Mouse (Mus musculus): ENCODE measurements around the gene Bhlhe41. TPM values are rescaled to one million over a fixed set of nuclear protein-coding genes. Genes with fewer than 3 reads are reported as not detected.

Bhlhe41 gene
- 4.0 and 4.1 TPM in 2 replicates for polyA plus RNA-seq (2015; fragmentation: Nextera tagmentation; extraction: Ambion mirVana)

GRCm38 (mm10) chr6:145865289-145865885 is at the start of gene Bhlhe41:
TSS of gene Bhlhe41 (minus strand) at chr6:145865558.
- H3K27ac ChIP-seq = peak within 1 kb of the TSS; percentile 44
- peak within 1 kb of the TSS; percentile 76 for H3K9ac ChIP-seq
- H3K4me1 ChIP-seq (replicated peaks) = peaks cover 47% of the 10 kb centered on the region
- H3K4me3 ChIP-seq = peak within 1 kb of the TSS; percentile 68
- peak; percentile 49 for ATAC-seq (ENCODE audit: low FRiP score)
- no peaks in the 10 kb centered on the region for H3K36me3 ChIP-seq
- 1% methylated on average over 49 of the region's 57 CpGs for WGBS
- peak within 1 kb of the TSS; percentile 99 for H3K4me2 ChIP-seq
- H3K9me3 ChIP-seq = no peaks in the 10 kb centered on the region
- H3K27me3 ChIP-seq = peaks cover 76% of the 10 kb centered on the region

- Histone ChIP-seq H3K27me3 (no peaks in the 10 kb centered on the region), H3K36me3 (no peaks in the 10 kb centered on the region), H3K9me3 (no peaks in the 10 kb centered on the region), H3K4me2 (no peak overlapping the region), H3K27ac (no peak overlapping the region), H3K4me3 (no peak overlapping the region), H3K4me1 (replicated peaks) (no peaks in the 10 kb centered on the region), H3K9ac (no peak overlapping the region)
- no peak for ATAC-seq (ENCODE audit: low FRiP score)
Observed at GRCm38 (mm10) chr6:145912232-145912631, 46.9 kb upstream of the Bhlhe41 start.

GRCm38 (mm10) chr6:145910469-145911426 is 45.4 kb upstream of the Bhlhe41 start:
- Histone ChIP-seq H3K27ac (no peak overlapping the region), H3K9ac (no peak overlapping the region), H3K4me2 (no peak overlapping the region), H3K9me3 (no peaks in the 10 kb centered on the region), H3K4me1 (replicated peaks) (no peaks in the 10 kb centered on the region), H3K27me3 (no peaks in the 10 kb centered on the region), H3K36me3 (no peaks in the 10 kb centered on the region), H3K4me3 (no peak overlapping the region)
- ATAC-seq (ENCODE audit: low FRiP score) = no peak
- WGBS = 68% methylated on average over 3 of the region's 3 CpGs

GRCm38 (mm10) chr6:145909943-145910342 is 44.6 kb upstream of the Bhlhe41 start:
- Histone ChIP-seq H3K4me2 (no peak overlapping the region), H3K9me3 (no peaks in the 10 kb centered on the region), H3K27ac (no peak overlapping the region), H3K27me3 (no peaks in the 10 kb centered on the region), H3K36me3 (no peaks in the 10 kb centered on the region), H3K9ac (no peak overlapping the region), H3K4me1 (replicated peaks) (no peaks in the 10 kb centered on the region), H3K4me3 (no peak overlapping the region)
- ATAC-seq (ENCODE audit: low FRiP score) = no peak
- 79% methylated on average over 4 of the region's 4 CpGs for WGBS

- 69% methylated on average over 7 of the region's 7 CpGs for WGBS
- Histone ChIP-seq H3K27me3 (no peaks in the 10 kb centered on the region), H3K27ac (no peak overlapping the region), H3K9me3 (no peaks in the 10 kb centered on the region), H3K4me1 (replicated peaks) (no peaks in the 10 kb centered on the region), H3K4me3 (no peak overlapping the region), H3K36me3 (no peaks in the 10 kb centered on the region), H3K9ac (no peak overlapping the region), H3K4me2 (no peak overlapping the region)
- no peak for ATAC-seq (ENCODE audit: low FRiP score)
Observed at GRCm38 (mm10) chr6:145906096-145906890, 40.9 kb upstream of the Bhlhe41 start.

- no peak overlapping the region for H3K27ac ChIP-seq
- H3K4me2 ChIP-seq = no peak overlapping the region
- no peaks in the 10 kb centered on the region for H3K27me3 ChIP-seq
- no peaks in the 10 kb centered on the region for H3K36me3 ChIP-seq
- ATAC-seq (ENCODE audit: low FRiP score) = no peak
- H3K9me3 ChIP-seq = no peaks in the 10 kb centered on the region
- H3K9ac ChIP-seq = no peak overlapping the region
- WGBS = 85% methylated on average over 5 of the region's 5 CpGs
- H3K4me1 ChIP-seq (replicated peaks) = no peaks in the 10 kb centered on the region
- H3K4me3 ChIP-seq = no peak overlapping the region
Observed at GRCm38 (mm10) chr6:145904616-145905015, 39.3 kb upstream of the Bhlhe41 start.

- H3K4me2 ChIP-seq = no peak overlapping the region
- H3K4me3 ChIP-seq = no peak overlapping the region
- H3K27me3 ChIP-seq = no peaks in the 10 kb centered on the region
- H3K4me1 ChIP-seq (replicated peaks) = no peaks in the 10 kb centered on the region
- ATAC-seq (ENCODE audit: low FRiP score) = no peak
- no peaks in the 10 kb centered on the region for H3K9me3 ChIP-seq
- H3K27ac ChIP-seq = no peak overlapping the region
- H3K36me3 ChIP-seq = no peaks in the 10 kb centered on the region
- 92% methylated on average over 5 of the region's 5 CpGs for WGBS
- no peak overlapping the region for H3K9ac ChIP-seq
Observed at GRCm38 (mm10) chr6:145904169-145904568, 38.8 kb upstream of the Bhlhe41 start.

- WGBS = 74% methylated on average over 8 of the region's 8 CpGs
- ATAC-seq (ENCODE audit: low FRiP score) = no peak
- Histone ChIP-seq H3K4me1 (replicated peaks) (no peaks in the 10 kb centered on the region), H3K9ac (no peak overlapping the region), H3K4me3 (no peak overlapping the region), H3K9me3 (no peaks in the 10 kb centered on the region), H3K27me3 (no peaks in the 10 kb centered on the region), H3K27ac (no peak overlapping the region), H3K36me3 (no peaks in the 10 kb centered on the region), H3K4me2 (no peak overlapping the region)
Observed at GRCm38 (mm10) chr6:145894669-145895342, 29.4 kb upstream of the Bhlhe41 start.

- no peaks in the 10 kb centered on the region for H3K36me3 ChIP-seq
Observed at GRCm38 (mm10) chr6:145893366-145894021, 28.1 kb upstream of the Bhlhe41 start.

GRCm38 (mm10) chr6:145892381-145893265 is 27.3 kb upstream of the Bhlhe41 start:
- Histone ChIP-seq H3K36me3 (no peaks in the 10 kb centered on the region), H3K27me3 (no peaks in the 10 kb centered on the region), H3K4me2 (no peak overlapping the region), H3K4me1 (replicated peaks) (peaks cover 7% of the 10 kb centered on the region), H3K27ac (no peak overlapping the region), H3K9ac (no peak overlapping the region), H3K9me3 (no peaks in the 10 kb centered on the region), H3K4me3 (no peak overlapping the region)
- 95% methylated on average over 20 of the region's 20 CpGs for WGBS
- ATAC-seq (ENCODE audit: low FRiP score) = no peak

More at GRCm38 (mm10) chr6:145893366-145894021, 28.1 kb upstream of the Bhlhe41 start:
- Histone ChIP-seq H3K27me3 (no peaks in the 10 kb centered on the region), H3K9me3 (no peaks in the 10 kb centered on the region), H3K4me3 (no peak overlapping the region), H3K9ac (no peak overlapping the region), H3K27ac (no peak overlapping the region), H3K4me1 (replicated peaks) (peaks cover 5% of the 10 kb centered on the region), H3K4me2 (no peak overlapping the region)
- no peak for ATAC-seq (ENCODE audit: low FRiP score)
- WGBS = 87% methylated on average over 13 of the region's 13 CpGs

- WGBS = 86% methylated on average over 11 of the region's 11 CpGs
- Histone ChIP-seq H3K9me3 (no peaks in the 10 kb centered on the region), H3K4me1 (replicated peaks) (peaks cover 7% of the 10 kb centered on the region), H3K4me2 (no peak overlapping the region), H3K4me3 (no peak overlapping the region), H3K27ac (no peak overlapping the region), H3K9ac (no peak overlapping the region), H3K27me3 (no peaks in the 10 kb centered on the region), H3K36me3 (no peaks in the 10 kb centered on the region)
- ATAC-seq (ENCODE audit: low FRiP score) = no peak
Observed at GRCm38 (mm10) chr6:145891951-145892350, 26.6 kb upstream of the Bhlhe41 start.

Data from hindbrain, embryonic 13.5 days (tissue).